Mouse (Mus musculus): ENCODE data around the gene Tmem135. TPM values are rescaled to one million over a fixed set of nuclear protein-coding genes. Genes with fewer than 3 reads are reported as not detected.

Gene Tmem135
- total and polyA plus RNA-seq, 2 experiments from 2014 or later: 31.4 to 33.5 TPM

- H3K4me2 ChIP-seq (ENCODE audit: low read depth, low read length): no peak overlapping the region
- DNase-seq (ENCODE audit: low spot score) (no peak), ATAC-seq (no peak)
- no peaks in the 10 kb centered on the region for H3K36me3 ChIP-seq (ENCODE audit: insufficient read depth, low read length)
- H3K4me3 ChIP-seq (ENCODE audit: low read length): no peak overlapping the region
- no peaks in the 10 kb centered on the region for H3K27me3 ChIP-seq (ENCODE audit: insufficient read depth, low read length)
- peaks cover 1% of the 10 kb centered on the region; the same call in 1 of the 2 replicates for H3K4me1 ChIP-seq (ENCODE audit: insufficient read depth, low read length)
- WGBS: 91% methylated on average over 1 of the region's 1 CpGs
- no peak overlapping the region for H3K27ac ChIP-seq
- TF ChIP-seq CTCF (IDR thresholded peaks at IDR 0.05; ENCODE audit: low read depth): no peak
- no peak overlapping the region for H3K9ac ChIP-seq (replicated peaks; ENCODE audit: low read length)
- no peaks in the 10 kb centered on the region for H3K9me3 ChIP-seq (ENCODE audit: low read length)
Observed at GRCm38 (mm10) chr7:89205402-89205801, 198.6 kb downstream of the Tmem135 start.

DNA sequence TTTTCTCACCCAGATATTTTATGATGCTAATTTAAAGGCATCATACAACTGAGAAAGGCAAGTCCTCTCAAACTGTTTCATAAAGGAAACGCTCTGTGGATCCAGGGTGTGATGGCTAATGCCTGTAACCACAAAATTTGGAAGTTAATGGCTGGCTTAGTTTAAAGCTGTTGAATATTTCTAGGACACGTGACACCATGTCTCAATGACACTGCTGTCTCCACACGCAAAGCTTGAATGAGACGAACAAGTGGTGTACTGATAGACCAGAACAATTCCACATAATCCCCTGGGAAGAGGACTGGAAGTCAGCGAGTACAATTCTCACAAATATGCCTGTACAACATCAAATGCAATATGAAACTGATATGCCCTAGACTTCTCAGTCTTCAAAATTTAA, 200.9 kb downstream of the Tmem135 start:
- TF ChIP-seq CTCF (IDR thresholded peaks at IDR 0.05; ENCODE audit: low read depth): no peak
- Histone ChIP-seq H3K27me3 (ENCODE audit: insufficient read depth, low read length) (no peaks in the 10 kb centered on the region), H3K27ac (no peak overlapping the region), H3K4me2 (ENCODE audit: low read depth, low read length) (no peak overlapping the region), H3K9ac (replicated peaks; ENCODE audit: low read length) (no peak overlapping the region), H3K36me3 (ENCODE audit: insufficient read depth, low read length) (no peaks in the 10 kb centered on the region), H3K9me3 (ENCODE audit: low read length) (no peaks in the 10 kb centered on the region), H3K4me1 (ENCODE audit: insufficient read depth, low read length) (no peaks in the 10 kb centered on the region), H3K4me3 (ENCODE audit: low read length) (no peak overlapping the region)
- WGBS: 79% methylated on average over 5 of the region's 5 CpGs
- DNase-seq (ENCODE audit: low spot score): no peak
- no peak for ATAC-seq

GRCm38 (mm10) chr7:89201954-89202353, 202.1 kb downstream of the Tmem135 start:
- Histone ChIP-seq H3K4me2 (ENCODE audit: low read depth, low read length) (no peak overlapping the region), H3K27ac (no peak overlapping the region), H3K4me1 (ENCODE audit: insufficient read depth, low read length) (no peaks in the 10 kb centered on the region), H3K9ac (replicated peaks; ENCODE audit: low read length) (no peak overlapping the region), H3K9me3 (ENCODE audit: low read length) (no peaks in the 10 kb centered on the region), H3K4me3 (ENCODE audit: low read length) (no peak overlapping the region), H3K36me3 (ENCODE audit: insufficient read depth, low read length) (no peaks in the 10 kb centered on the region), H3K27me3 (ENCODE audit: insufficient read depth, low read length) (no peaks in the 10 kb centered on the region)
- no peak for ATAC-seq
- no peak for DNase-seq (ENCODE audit: low spot score)
- no peak for TF ChIP-seq CTCF (IDR thresholded peaks at IDR 0.05; ENCODE audit: low read depth)

DNA sequence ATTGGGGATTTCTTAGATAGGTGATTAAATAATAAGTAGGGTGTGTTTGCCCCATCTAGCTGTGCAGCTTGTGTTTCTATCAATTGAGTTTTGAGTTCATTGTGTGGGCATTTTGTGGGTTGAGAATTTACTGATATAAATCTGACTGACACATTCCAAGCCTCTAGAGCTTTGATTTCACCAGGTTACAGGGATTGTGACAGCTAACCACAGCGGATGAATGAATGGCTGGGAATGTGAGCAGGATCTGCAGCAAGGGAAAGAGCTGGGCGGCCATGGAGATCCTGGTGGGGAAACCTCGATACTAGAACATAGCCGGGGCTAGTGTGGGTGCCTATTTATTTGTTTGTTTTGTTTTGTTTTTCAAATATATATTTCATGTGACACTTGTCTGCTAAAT, 205.5 kb downstream of the Tmem135 start:
- WGBS: 84% methylated on average over 4 of the region's 4 CpGs
- H3K9me3 ChIP-seq (ENCODE audit: low read length): no peaks in the 10 kb centered on the region
- no peaks in the 10 kb centered on the region for H3K27me3 ChIP-seq (ENCODE audit: insufficient read depth, low read length)
- H3K36me3 ChIP-seq (ENCODE audit: insufficient read depth, low read length): no peaks in the 10 kb centered on the region
- H3K4me2 ChIP-seq (ENCODE audit: low read depth, low read length): no peak overlapping the region
- no peak overlapping the region for H3K4me3 ChIP-seq (ENCODE audit: low read length)
- H3K4me1 ChIP-seq (ENCODE audit: insufficient read depth, low read length): no peaks in the 10 kb centered on the region
- DNase-seq (ENCODE audit: low spot score): no peak
- no peak for ATAC-seq
- H3K9ac ChIP-seq (replicated peaks; ENCODE audit: low read length): no peak overlapping the region
- no peak for TF ChIP-seq CTCF (IDR thresholded peaks at IDR 0.05; ENCODE audit: low read depth)
- no peak overlapping the region for H3K27ac ChIP-seq

- no peak for ATAC-seq
- WGBS: 71% methylated on average over 5 of the region's 5 CpGs
- TF ChIP-seq CTCF (IDR thresholded peaks at IDR 0.05; ENCODE audit: low read depth): no peak
Observed at GRCm38 (mm10) chr7:89193459-89193858, 210.6 kb downstream of the Tmem135 start.

GRCm38 (mm10) chr7:89183928-89184327, 220.1 kb downstream of the Tmem135 start:
- WGBS: 59% methylated on average over 4 of the region's 4 CpGs
- no peak for DNase-seq (ENCODE audit: low spot score)
- no peak for TF ChIP-seq CTCF (IDR thresholded peaks at IDR 0.05; ENCODE audit: low read depth)
- Histone ChIP-seq H3K4me3 (ENCODE audit: low read length) (no peak overlapping the region), H3K4me2 (ENCODE audit: low read depth, low read length) (no peak overlapping the region), H3K36me3 (ENCODE audit: insufficient read depth, low read length) (no peaks in the 10 kb centered on the region), H3K27ac (no peak overlapping the region), H3K4me1 (ENCODE audit: insufficient read depth, low read length) (no peaks in the 10 kb centered on the region), H3K27me3 (ENCODE audit: insufficient read depth, low read length) (no peaks in the 10 kb centered on the region), H3K9ac (replicated peaks; ENCODE audit: low read length) (no peak overlapping the region), H3K9me3 (ENCODE audit: low read length) (no peaks in the 10 kb centered on the region)
- ATAC-seq: no peak

More at GRCm38 (mm10) chr7:89193459-89193858, 210.6 kb downstream of the Tmem135 start:
- Histone ChIP-seq H3K9me3 (ENCODE audit: low read length) (no peaks in the 10 kb centered on the region), H3K27me3 (ENCODE audit: insufficient read depth, low read length) (no peaks in the 10 kb centered on the region), H3K27ac (no peak overlapping the region), H3K36me3 (ENCODE audit: insufficient read depth, low read length) (no peaks in the 10 kb centered on the region), H3K9ac (replicated peaks; ENCODE audit: low read length) (no peak overlapping the region), H3K4me1 (ENCODE audit: insufficient read depth, low read length) (no peaks in the 10 kb centered on the region), H3K4me3 (ENCODE audit: low read length) (no peak overlapping the region), H3K4me2 (ENCODE audit: low read depth, low read length) (no peak overlapping the region)
- DNase-seq (ENCODE audit: low spot score): no peak

DNA sequence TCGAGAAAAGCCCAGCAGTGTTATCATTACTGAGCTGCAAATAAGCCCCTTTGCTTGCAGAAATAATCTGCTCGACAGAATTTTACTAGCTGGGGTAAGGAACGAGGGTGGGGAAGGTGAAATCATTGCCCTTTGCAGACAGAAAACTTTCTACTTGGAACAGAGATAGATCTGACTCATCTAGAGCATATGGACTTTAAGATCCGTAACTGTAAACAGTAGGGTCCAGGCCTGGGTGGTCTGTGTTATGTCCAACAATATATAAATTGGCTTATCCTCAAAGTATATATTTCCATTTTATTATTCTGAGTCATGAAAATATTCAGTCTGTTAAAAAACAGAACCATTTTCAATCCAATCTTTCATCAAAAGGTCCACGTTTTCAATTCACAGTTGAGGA, 221.1 kb downstream of the Tmem135 start:
- H3K4me3 ChIP-seq (ENCODE audit: low read length): no peak overlapping the region
- H3K36me3 ChIP-seq (ENCODE audit: insufficient read depth, low read length): no peaks in the 10 kb centered on the region
- 0 out of 2 replicates have a peak, but pooled peaks cover 3% of the 10 kb centered on the region for H3K4me1 ChIP-seq (ENCODE audit: insufficient read depth, low read length)
- H3K27ac ChIP-seq: no peak overlapping the region
- no peak for TF ChIP-seq CTCF (IDR thresholded peaks at IDR 0.05; ENCODE audit: low read depth)
- no peak overlapping the region for H3K4me2 ChIP-seq (ENCODE audit: low read depth, low read length)
- H3K9ac ChIP-seq (replicated peaks; ENCODE audit: low read length): no peak overlapping the region
- DNase-seq (ENCODE audit: low spot score) (no peak), ATAC-seq (no peak)
- no peaks in the 10 kb centered on the region for H3K27me3 ChIP-seq (ENCODE audit: insufficient read depth, low read length)
- 74% methylated on average over 5 of the region's 5 CpGs for WGBS
- no peaks in the 10 kb centered on the region for H3K9me3 ChIP-seq (ENCODE audit: low read length)

Measured in hindbrain, postnatal 0 days (tissue).